Mouse (Mus musculus) MN1 (cell line): ENCODE measurements around the gene Myo1b.

Source experiments
- DNase-seq: peaks from one replicate; pipeline ENCODE4 v3.0.0-alpha.2; 2016; ENCODE audit warnings: low spot score

Myo1b gene

GRCm38 (mm10) chr1:51728816-51729215 lies 187.1 kb downstream of the Myo1b start:
- no peak for DNase-seq

GRCm38 (mm10) chr1:51719897-51720673 lies 195.8 kb downstream of the Myo1b start:
- DNase-seq: no peak

GRCm38 (mm10) chr1:51710831-51711230 lies 205.0 kb downstream of the Myo1b start:
- no peak for DNase-seq

- no peak for DNase-seq
Observed at GRCm38 (mm10) chr1:51706106-51706505, 209.8 kb downstream of the Myo1b start.

- no peak for DNase-seq
Observed at GRCm38 (mm10) chr1:51704610-51705009, 211.3 kb downstream of the Myo1b start.
